Mouse (Mus musculus) ovary, adult 10 weeks (tissue): Measurements from ENCODE around the gene Vps50. TPM values are rescaled to one million over a fixed set of nuclear protein-coding genes. Genes with fewer than 3 reads are reported as not detected.

Experiments used
- polyA plus RNA-seq: library from polyadenylated mRNA; stranded (reverse); fragments of 350-450 nt; fragmentation: Illumina TruSeq; extraction: RNeasy Lipid Tissue Mini Kit (QIAGEN cat#74804); gene quantifications from one replicate; pipeline ENCODE4 v1.2.3, GENCODE M21; 2014

The Vps50 gene
- 75.9 TPM for polyA plus RNA-seq

DNA sequence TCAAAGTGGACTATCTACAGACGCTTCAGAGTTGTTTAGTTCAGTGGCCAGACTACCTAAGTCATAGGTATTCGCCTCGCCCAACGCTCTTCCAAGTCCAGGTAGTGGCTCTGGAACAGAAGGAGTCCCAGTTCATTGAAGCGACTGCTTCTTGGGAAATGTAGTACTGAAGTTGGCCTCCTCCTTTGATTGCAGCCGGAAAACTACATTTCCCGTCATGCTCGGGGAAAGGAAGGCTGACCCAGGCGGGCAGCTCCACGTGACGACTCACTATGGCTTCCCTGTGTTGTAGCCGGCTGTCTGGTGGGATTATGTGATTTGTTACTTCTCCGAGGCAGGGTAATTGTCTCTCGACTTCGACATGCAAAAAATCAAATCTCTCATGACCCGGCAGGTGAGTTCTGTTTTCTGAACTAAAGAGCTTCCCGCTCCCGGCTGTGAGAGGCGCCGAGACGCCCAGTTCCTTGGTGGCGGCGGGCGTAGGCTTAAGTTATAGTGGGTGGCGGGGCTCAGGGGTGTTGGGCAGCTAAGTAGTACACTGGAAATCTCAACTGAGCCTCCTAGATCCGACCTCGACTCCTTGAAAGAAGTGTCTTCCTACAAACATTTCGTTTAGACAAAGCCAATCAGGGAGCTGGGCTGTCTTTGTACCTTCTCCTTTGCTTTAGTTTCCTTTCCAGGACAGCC, at the start of gene Vps50, which contains the start of gene Hepacam2:
TSS of gene Vps50 (plus strand) at position 221 of the 687 bp plus-strand sequence.
TSS of gene Hepacam2 (minus strand) at position 137 of the 687 bp plus-strand sequence.

Other genes with a start within 250 kb of the Vps50 start
- gene Samd9l, start 98.8 kb upstream of the Vps50 start, polyA plus RNA-seq: 76.2 TPM
- 1.3 TPM for gene Hepacam2, start 84 bp upstream of the Vps50 start, polyA plus RNA-seq